Mouse (Mus musculus) right cerebral cortex, postnatal 10 days (tissue): ENCODE measurements around the gene Zfp976.
A peak's percentile ranks its signal among the peaks of the same experiment; 100 is the strongest.
"Not testable (repeated sequence)": the region's sequence is repeated elsewhere in the genome, so short reads cannot be mapped to it uniquely, and the experiment has no call there.

Experiments
- DNase-seq, 2 experiments: peaks; one replicate each; pipeline ENCODE4 v3.0.0; 2021; ENCODE audit warnings: low spot score in 2 of 2

The Zfp976 gene

DNA sequence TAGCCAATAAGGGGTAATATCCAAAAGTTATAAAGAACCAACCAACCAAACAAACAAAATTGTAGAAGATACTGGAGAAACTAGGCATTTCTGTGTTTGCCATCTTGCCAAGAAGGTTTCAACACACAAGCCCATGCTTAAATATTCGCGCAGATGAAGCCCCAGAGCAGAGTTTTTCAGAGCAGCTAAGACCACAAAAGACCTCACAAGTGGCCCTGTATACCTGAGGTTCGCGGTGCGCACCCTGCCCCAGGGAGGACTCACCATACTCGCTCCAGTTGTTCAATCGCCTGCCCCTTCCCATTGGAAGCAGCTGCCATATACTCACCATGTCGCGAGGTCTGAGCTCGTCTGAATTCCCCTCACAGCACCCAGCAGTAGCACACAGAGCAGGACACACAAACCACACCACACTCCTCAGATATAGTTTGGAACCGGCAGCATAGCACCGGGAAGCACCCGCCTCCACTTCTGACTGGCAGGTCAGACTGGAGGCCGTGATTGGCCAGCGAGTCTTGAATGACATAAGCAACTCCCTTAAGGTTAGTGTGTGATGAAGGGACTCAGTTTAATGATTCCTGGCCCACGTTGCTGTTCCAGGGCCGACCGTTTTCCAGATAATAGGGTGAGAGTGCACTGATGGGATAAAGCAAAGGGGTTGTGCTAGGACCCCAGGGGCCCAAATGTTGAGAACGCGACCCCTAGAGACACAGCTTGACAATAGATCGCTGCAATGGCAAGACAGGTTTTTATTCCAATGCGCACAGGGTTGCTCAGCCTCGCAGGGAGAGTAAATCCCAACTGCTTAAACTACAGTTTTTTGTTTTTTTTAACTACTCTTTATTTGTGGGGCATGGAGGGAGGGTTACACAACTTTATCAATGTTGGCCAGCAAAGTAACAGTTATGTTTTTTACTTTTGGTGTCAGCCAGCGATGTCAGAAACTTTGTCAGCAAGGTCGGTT, at the start of gene Zfp976:
TSS of gene Zfp976 (minus strand) at position 437 of the 964 bp plus-strand sequence.
- DNase-seq, result peak; percentile 80 to 81

DNA sequence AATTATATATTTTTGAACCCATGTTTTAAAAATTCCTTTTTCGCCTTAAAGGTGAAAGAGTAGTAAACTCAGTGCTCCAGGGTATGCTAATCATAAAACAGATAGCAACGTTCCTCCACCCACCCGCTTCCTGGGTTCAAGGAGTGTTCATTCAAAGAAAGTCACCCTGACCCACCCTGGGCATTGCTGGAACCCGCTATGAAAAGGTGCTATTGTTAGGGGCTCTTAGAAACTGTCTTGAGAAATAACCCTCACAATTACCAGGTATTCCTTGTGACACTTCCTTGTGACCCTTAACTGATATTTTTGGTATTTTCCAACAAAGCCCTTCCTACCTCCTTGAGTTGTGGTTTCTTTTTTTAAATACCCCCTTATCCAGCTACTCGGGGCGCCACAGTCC, 37.7 kb upstream of the Zfp976 start:
- not testable (repeated sequence) for DNase-seq

DNA sequence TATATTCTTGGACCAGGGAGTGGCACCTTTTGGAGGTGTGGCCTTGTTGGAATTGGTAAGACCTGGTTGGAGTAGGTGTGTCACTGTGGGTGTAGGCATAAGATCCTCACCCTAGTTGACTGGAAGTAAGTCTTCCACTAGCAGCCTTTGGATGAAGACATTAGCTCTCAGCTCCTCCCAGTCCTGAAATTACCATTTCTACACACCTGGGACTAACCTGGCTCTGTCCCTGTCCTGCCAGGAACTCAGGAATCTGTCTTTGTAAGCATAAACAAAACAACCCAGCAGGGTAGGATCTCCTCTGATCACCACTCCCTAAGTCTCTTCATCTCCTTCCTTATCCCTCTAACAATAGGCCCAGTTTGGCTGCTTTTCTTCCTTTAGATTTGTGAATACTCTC, 37.3 kb upstream of the Zfp976 start:
- DNase-seq, result not testable (repeated sequence)

- not testable (repeated sequence) for DNase-seq
Measured at GRCm38 (mm10) chr7:42660140-42660539, 17.8 kb upstream of the Zfp976 start.

- DNase-seq, result not testable (repeated sequence)
Measured at GRCm38 (mm10) chr7:42655211-42655610, 12.8 kb upstream of the Zfp976 start.

DNA sequence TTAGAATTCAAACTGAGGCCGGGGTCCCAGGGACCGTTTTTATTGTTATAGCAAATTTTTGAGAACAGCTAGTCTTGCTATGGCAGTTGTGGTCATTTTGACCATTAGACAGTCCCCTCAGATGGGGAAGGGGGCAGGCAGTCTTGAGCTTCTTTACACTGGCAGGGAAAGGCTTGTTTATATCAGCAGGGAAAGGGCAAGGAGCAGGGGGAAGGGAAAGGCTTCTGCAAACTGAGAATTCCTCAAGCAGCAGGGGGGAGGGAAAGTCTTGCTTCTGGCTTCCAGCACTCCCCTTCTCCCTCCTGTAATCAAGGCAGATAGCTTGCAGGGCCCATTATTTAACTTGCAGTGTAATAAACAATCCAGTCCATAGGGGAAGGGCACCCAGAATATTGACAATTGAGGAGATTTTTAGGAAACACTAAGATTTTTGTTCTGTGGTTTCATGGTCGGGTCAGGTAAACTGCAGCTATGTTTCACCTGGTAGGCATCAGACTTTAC, 782 bp upstream of the Zfp976 start:
- not testable (repeated sequence) for DNase-seq

GRCm38 (mm10) chr7:42631031-42631430, 11.4 kb downstream of the Zfp976 start:
- not testable (repeated sequence) for DNase-seq

DNA sequence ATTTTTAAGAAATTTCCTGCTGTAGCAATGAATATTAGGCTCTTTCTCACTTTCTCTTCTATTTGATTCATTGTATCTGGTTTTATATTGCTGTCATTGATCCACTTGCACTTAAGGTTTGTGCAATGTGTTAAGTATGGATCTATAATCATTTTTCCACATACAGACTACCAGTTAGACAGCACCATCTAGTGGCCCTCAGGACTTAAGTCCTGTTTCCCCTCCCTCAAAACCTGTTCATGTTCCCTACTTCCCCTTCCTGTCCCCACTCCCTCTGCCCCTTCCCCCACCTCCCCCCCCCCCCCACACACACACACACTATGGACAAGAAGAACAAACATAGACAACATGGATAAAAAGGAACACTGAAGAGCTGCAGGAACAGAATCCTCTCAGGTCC, 46.7 kb downstream of the Zfp976 start:
- not testable (repeated sequence) for DNase-seq

GRCm38 (mm10) chr7:42592413-42592812, 50.0 kb downstream of the Zfp976 start, which contains the start of gene Zfp977:
Gene Zfp977, minus strand, starts transcription at chr7:42592547.
- DNase-seq, result not testable (repeated sequence)

- not testable (repeated sequence) for DNase-seq
Measured at GRCm38 (mm10) chr7:42591311-42591710, 51.1 kb downstream of the Zfp976 start.

- DNase-seq, result no peak
Measured at GRCm38 (mm10) chr7:42578488-42578887, 63.9 kb downstream of the Zfp976 start, which contains the start of gene Gm21028. Gene Gm21028, minus strand, starts transcription at chr7:42578588.
